Mouse (Mus musculus): Measurements from ENCODE around the gene Ppp1r9b.
A peak's percentile ranks its signal among the peaks of the same experiment; 100 is the strongest.
"Not testable (repeated sequence)": the region's sequence is repeated elsewhere in the genome, so short reads cannot be mapped to it uniquely, and the experiment has no call there.

The Ppp1r9b gene

DNA sequence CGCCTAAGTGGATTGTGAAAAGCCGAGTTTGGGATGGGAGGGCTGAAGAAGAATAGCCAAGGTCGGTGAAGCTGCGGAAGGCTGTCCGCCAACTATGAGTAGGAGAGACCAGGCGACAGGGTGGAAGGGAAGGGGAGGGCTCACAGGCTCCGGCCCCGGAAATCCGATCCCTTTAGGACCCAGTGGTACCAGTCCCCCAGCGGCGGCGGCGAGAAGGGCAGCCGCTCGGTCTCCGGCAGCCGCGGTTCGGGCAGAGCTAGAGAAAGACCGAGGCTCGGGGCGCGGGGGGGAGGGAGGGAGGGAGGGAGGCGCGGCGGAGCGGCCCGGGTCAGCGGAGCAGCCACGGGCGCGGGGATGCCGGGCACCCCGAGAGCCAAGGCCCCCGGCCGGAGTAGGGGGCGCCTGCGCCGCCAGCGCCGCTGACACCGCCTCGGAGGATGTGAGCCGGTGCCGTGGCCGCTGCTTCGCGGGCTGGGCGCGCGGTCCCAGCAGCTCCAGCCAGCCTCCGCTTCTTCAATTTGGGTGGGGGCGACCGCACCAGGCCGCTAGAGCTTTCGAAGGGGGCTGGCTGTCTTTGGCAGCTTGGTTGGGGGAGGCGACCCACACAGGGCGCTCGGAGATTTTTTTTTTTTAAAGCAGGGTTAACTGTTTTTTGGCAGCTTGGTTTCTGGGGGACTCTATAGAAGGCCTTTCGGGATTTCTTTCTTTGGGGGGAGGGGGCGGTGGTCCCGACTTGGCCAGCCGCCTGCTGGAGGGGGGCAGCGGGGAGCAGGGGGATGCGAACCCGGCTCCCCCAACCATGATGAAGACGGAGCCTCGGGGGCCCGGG is at the start of gene Ppp1r9b:
Gene Ppp1r9b, plus strand, starts transcription at position 287 of the 829 bp plus-strand sequence.
- peak; percentile 95 to 96 for DNase-seq

DNA sequence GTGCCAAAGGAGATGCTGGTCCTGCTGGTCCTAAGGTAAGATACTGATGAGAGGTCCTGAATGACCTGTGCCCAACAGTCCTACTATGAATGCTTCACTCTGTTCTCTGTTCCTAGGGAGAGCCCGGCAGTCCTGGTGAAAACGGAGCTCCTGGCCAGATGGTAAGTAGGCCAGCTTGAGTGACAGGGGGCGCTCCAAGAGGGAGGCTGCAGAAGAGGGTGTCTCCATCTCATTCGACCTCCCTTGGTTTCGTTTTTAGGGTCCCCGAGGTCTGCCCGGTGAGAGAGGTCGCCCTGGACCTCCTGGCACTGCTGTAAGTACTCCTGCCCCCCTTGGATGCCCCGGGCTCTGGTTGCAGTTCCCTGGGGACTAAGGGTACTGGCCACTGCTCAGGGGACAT is 49.7 kb upstream of the Ppp1r9b start:
- no peak for DNase-seq

DNA sequence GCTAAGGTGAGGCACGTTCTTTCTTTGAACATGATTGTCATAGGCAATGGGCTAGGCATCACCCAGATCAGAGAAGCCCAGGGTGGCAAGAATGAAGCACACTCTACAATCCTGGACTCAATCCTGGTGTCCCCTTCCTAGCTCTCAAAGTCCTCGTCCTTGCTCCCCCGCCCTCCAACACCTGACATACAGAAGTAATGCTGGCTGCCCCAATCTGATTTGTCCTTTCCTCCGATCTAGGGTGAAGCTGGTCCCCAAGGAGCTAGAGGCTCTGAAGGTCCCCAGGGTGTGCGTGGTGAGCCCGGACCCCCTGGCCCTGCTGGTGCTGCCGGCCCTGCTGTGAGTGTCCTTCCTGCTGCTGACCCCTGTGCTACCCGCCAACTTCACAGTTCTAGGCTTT is 49.1 kb upstream of the Ppp1r9b start:
- no peak for DNase-seq

DNA sequence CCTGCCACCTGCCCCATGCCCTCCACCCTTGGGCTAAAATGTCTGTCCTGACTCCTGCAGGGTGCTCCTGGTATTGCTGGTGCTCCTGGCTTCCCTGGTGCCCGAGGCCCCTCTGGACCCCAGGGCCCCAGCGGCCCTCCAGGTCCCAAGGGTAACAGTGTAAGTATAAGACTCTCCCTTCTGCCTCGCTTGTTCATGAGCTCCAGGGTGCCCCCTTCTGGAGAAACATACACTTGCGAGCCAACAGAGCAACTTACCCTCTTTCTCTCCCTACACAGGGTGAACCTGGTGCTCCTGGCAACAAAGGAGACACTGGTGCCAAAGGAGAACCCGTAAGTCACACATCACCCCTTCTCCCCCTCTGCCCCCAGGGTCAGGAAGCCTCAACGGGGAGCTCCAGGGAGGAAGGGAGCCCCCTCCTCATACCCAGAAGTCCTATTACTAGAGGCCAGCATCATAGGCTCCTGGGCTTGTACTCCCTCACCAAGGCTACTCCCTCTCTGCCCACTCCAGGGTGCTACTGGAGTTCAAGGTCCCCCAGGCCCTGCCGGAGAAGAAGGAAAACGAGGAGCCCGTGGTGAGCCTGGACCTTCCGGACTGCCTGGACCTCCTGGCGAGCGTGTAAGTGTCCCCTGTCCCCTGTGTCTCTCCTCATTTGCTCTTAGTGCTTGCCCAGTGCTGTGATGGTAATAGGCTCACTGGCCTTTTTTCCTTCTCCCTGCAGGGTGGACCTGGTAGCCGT is 48.4 kb upstream of the Ppp1r9b start:
- DNase-seq: peak in 1 of 2 experiments; percentile 54

DNA sequence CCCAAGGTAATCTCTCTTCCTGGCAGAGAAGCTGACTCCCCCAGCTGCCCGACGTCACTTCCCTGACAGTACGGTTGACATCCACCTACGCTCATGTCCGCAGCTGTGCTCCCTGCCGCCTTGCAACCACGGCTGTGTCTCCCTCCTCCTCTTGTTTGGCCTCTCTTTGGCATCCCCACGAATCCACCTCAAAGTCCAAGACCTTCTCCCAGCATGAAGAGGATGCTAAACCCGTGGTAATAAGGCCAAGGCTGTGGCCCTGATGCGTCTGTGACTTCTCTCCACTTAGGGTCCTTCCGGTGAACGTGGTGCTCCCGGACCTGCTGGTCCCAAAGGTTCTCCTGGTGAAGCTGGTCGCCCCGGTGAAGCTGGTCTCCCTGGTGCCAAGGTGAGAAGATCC is 47.8 kb upstream of the Ppp1r9b start:
- DNase-seq: no peak

GRCm38 (mm10) chr11:94944295-94944694 is 46.5 kb upstream of the Ppp1r9b start:
- no peak for DNase-seq

DNA sequence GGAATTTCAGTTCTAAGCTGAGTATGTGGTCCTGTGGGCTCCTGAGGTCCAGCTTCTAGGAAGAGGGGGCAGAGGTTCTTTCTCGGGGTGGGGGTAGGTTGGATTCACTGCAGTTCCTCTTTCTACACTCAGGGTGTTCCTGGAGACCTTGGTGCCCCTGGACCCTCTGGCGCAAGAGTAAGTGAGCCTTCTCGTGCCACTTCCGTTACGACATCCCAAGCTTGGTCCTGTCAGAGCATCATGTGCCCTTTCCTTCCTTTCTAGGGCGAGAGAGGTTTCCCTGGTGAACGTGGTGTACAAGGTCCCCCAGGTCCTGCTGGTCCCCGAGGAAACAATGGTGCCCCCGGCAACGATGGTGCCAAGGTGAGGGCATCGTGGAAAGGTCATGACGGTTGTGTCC is 45.6 kb upstream of the Ppp1r9b start:
- DNase-seq: no peak

DNA sequence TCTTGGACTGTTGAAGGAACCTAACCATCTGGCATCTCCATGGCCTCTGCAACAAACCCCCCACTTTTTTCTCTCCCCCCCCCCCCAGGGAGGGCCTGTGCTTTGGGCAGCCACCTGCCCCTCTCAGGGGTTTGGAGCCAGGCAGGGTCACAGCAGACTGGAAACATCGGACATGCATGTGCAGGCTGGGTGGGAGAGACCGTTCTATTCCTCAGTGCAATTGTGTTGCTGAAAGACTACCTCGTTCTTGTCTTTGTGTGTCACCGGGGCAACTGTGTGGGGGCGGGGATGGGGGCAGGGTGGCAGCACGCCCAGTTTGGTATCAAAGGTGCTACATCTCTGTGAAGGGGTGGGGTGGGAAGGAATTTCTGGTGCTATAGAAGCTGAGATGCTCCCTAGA is 38.7 kb upstream of the Ppp1r9b start:
- DNase-seq: no peak

GRCm38 (mm10) chr11:94955103-94955502 is 35.7 kb upstream of the Ppp1r9b start:
- DNase-seq: no peak

- DNase-seq: no peak
Observed at GRCm38 (mm10) chr11:94957693-94958064, 33.2 kb upstream of the Ppp1r9b start.

DNA sequence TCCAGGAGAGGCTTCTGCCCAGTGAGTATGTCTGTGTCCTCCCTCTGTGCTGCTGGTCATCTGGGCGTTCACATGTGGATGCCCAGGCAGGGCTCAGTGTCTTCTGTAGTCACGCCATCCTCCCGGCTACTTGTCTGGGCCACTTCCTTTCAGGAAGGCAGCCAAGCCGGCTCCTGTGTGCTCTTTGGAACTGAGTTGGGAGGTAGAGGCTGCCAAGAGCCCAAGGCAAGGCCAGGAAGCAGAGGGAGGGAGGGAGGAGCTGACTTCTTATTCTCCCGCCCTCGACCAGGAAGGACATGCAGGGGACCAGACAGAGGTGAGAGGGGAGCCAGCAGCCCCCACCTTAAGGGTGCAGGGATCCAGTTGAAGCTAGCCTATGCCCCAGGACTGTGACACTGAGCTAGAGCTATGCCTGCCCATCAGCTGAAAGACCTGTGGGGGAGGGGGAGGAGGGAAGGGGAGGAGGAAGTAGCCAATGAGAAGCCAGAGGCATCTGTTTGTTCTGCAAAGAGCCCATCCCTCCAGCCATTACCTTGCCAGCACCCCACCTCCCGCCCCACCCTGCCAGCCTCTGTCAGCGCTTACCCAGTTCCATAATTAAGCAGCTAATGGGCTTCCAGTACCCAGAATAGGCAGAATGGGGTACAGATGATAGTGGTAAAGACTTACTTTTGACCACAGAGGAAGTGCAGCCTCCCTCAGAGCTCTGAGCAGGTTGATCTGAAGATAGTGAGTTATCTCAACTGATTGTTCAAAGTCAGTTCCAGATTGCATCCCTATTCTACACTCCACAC is 32.6 kb upstream of the Ppp1r9b start:
- DNase-seq: peak; percentile 83 to 92

GRCm38 (mm10) chr11:94962534-94963101 is 28.2 kb upstream of the Ppp1r9b start:
- no peak for DNase-seq

DNA sequence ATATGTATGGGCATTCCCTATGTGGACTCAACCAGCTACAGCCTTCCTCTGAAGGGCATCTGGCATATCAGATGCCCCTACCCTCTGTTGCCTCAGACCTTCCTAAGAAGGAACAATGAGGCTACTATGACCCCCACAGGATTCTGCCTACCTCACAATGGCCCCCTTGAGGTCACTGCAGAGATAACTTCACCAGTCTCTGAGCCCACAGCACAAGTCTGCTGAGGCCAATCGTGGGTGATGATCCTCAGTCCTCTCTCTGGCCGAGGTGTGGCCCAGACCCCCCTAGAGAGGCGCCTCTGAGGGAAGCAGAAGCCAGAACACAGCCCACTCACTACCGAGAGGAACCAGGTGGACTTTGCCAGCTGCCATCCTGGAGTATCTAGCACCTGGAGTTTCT is 23.4 kb upstream of the Ppp1r9b start, which contains the start of gene Hils1:
Gene Hils1, plus strand, starts transcription at position 175 of the 400 bp plus-strand sequence.
- DNase-seq: no peak

- no peak for DNase-seq
Observed at GRCm38 (mm10) chr11:94968187-94968586, 22.6 kb upstream of the Ppp1r9b start.

- DNase-seq: not testable (repeated sequence)
Observed at GRCm38 (mm10) chr11:94969709-94970108, 21.1 kb upstream of the Ppp1r9b start.

DNA sequence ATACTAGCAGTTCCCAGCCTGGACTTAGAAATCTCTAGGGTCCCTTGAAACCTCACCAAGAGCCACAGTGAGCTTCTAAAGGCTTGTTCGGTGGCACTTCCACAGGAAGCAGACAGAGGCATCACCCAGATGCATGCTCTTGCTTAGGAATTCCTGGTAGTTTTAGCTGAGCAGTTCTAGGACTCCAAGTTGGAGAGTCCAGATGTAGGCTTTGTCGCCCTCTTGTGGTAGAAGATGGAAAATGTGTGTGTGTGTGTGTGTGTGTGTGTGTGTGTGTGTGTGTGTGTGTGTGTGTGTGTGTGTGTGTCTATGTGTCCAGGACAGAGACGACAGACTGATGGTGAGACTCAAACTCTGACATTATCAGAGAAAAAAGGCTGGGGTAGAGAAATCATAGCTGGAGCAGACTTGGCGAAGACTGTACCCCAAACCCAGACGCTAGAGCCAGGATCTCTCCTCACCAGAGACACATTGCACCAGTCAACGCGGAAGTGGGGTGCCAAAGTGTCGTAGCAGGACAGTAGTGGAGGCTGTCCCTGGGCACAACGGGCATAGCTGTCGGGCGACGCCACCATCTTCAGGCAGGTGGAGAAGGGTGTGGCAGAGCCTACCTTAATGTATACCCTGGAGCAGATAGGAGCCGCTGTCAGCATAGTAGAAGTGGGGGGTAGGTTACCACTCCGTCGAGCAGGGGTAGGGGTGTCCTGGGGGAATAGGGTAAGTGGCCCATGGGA is 20.5 kb upstream of the Ppp1r9b start:
- peak; percentile 75 to 85 for DNase-seq

DNA sequence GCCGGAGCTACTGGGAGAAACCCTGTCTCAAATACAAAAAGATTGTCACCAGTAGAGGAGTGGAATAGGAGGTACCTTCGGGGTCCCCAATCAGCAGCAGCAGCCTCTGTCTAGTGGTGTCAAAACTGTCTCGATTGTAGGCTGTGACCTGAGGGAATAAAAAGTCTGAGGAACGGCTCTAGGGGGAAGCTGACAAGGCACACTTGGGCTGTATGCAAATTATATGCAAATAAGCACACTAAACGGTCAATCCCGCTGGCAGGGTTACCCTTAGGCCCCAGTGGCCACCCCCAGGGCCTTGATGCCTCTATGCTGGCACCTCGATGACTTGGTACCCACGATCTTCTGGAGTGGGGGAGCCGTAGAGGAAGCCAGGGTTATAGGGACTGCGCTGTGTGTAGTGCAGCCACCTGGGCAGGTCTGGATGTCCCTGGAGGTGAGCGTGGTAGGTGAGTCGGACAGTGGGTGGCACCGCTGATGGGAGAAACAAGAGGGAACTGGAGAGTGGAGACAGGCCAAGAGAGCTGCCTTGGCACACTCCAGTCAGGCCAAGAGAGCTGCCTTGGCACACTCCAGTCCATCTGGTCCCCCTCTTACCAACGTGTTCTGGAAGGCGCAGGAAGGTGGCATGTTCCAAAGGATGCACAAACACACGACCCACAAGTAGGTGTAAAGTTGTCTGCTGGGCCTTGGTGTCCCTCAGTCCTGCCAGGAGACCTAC is 18.8 kb upstream of the Ppp1r9b start:
- DNase-seq: no peak

GRCm38 (mm10) chr11:94972887-94973286 is 17.9 kb upstream of the Ppp1r9b start:
- DNase-seq: no peak

GRCm38 (mm10) chr11:94973313-94973712 is 17.5 kb upstream of the Ppp1r9b start:
- no peak for DNase-seq

GRCm38 (mm10) chr11:94974951-94975350 is 15.9 kb upstream of the Ppp1r9b start:
- DNase-seq: no peak

DNA sequence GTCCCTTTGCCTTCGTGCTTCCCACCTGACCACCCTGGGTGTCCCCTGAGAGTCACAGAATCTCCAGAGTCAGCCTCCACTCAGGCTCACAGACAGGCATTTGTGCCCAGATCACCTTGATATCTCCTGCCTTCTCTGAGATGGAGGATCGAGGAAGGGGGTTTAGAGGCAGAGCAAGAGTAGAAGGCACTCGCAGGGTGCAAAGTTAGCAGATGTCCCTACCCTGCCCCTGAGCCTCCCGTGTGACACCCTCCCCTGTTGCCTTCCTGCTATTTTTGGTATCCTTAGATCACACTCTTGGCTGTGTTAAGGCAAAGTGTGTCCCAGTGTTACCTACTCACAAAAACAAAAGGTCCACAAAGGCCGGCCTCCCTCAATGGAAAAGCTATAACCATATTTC is 14.6 kb upstream of the Ppp1r9b start, which contains the start of gene Sgca:
Gene Sgca, minus strand, starts transcription at position 129 of the 400 bp plus-strand sequence.
- DNase-seq: no peak
